Mouse (Mus musculus): Measurements from ENCODE around the gene Tfcp2. TPM values are rescaled to one million over a fixed set of nuclear protein-coding genes. Genes with fewer than 3 reads are reported as not detected.
"Not testable (repeated sequence)": the region's sequence is repeated elsewhere in the genome, so short reads cannot be mapped to it uniquely, and the experiment has no call there.

Gene Tfcp2
- total and polyA plus RNA-seq, 3 experiments = 5.3 to 7.8 (median 6.8) TPM

DNA sequence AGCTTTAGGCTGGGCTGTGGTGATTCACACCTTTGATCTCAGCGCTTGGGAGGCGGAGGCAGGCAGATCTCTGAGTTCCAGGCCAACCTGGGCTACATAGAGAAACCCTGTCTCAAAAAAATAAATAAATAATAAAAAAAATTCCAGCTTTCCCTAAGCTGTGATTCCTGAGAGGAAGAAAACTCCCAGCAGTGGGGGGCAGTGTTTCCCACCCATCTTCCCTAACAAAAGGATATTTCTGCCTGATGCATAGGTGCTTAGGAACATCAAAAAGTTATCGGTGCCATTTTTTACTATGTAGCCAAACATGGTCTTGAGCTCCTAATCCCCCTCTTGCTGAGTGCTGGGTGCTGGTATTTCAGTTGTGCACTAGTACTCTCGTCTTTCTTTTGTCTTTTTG lies 1.5 kb downstream of the Tfcp2 start:
- H3K4me2 ChIP-seq (ENCODE audit: insufficient read depth, low read depth, poor library complexity, severe bottlenecking) = peak overlapping the region; percentile 73; the same call in 1 of the 2 replicates
- dilution Hi-C loops (cut with MboI; ENCODE audit: extremely low pct_ligation_motif_present, extremely low pct_unique_long_range_greater_than_20kb, low sequenced_read_pairs) (no loop called here), in situ Hi-C loops (cut with MboI; ENCODE audit: low pct_ligation_motif_present, low pct_unique_long_range_greater_than_20kb, low sequenced_read_pairs) (no loop called here)
- peaks cover 9% of the 10 kb centered on the region for H3K9me3 ChIP-seq (replicated peaks; ENCODE audit: low read length)
- H3K4me3 ChIP-seq (replicated peaks in 1 of 3; ENCODE audit: low read depth in 2 of 3, low read length in 2 of 3, poor library complexity in 1 of 3) = no peak overlapping the region
- H3K79me2 ChIP-seq (replicated peaks; ENCODE audit: control insufficient read depth, extremely low read depth, insufficient read depth, poor library complexity, severe bottlenecking) = peaks cover 3% of the 10 kb centered on the region; the same call in 1 of the 2 replicates
- no peak overlapping the region for H3K27ac ChIP-seq (ENCODE audit: insufficient read depth, low read depth)
- H3K4me1 ChIP-seq (ENCODE audit: control insufficient read depth in 1 of 2, insufficient read depth in 2 of 2) = peaks cover 3 to 18% of the 10 kb centered on the region in 2 experiments; a peak in 2 of 4 replicates
- TF ChIP-seq RAD21 (IDR thresholded peaks at IDR 0.05; ENCODE audit: low read depth, low read length) = no peak
- no peak for TF ChIP-seq NELFE (IDR thresholded peaks at IDR 0.05; ENCODE audit: low read depth, low read length)
- no peak for TF ChIP-seq USF1 (IDR thresholded peaks at IDR 0.05; ENCODE audit: low read depth, low read length)
- TF ChIP-seq MAZ (IDR thresholded peaks at IDR 0.05; ENCODE audit: low read depth, low read length) = no peak
- no peak for TF ChIP-seq ZMIZ1 (IDR thresholded peaks at IDR 0.05; ENCODE audit: low read depth, low read length)
- TF ChIP-seq EP300 (IDR thresholded peaks at IDR 0.05; ENCODE audit: low read length) = no peak
- no peak for TF ChIP-seq SMC3 (IDR thresholded peaks at IDR 0.05; ENCODE audit: low read depth, low read length)
- TF ChIP-seq CTCF (conservative IDR thresholded peaks at IDR 0.05 in 1 of 2, IDR thresholded peaks at IDR 0.05 in 1 of 2; ENCODE audit: low read depth in 2 of 2, low read length in 2 of 2) = no peak
- TF ChIP-seq JUN (IDR thresholded peaks at IDR 0.05; ENCODE audit: insufficient read depth, low read depth, low read length) = no peak
- no peak for TF ChIP-seq MXI1 (IDR thresholded peaks at IDR 0.05; ENCODE audit: low read depth, low read length)
- no peak for TF ChIP-seq UBTF (IDR thresholded peaks at IDR 0.05; ENCODE audit: low read depth, low read length)
- TF ChIP-seq CHD2 (IDR thresholded peaks at IDR 0.05; ENCODE audit: low read length) = no peak
- TF ChIP-seq MAX (IDR thresholded peaks at IDR 0.05; ENCODE audit: low read length) = no peak
- peaks cover 2% of the 10 kb centered on the region for H3K27me3 ChIP-seq (replicated peaks)
- DNase-seq (ENCODE audit: extremely low read depth) = no peak
- H3K9ac ChIP-seq (ENCODE audit: insufficient read depth, low read depth) = no peak overlapping the region
- peaks cover 6 to 24% of the 10 kb centered on the region in 2 experiments for H3K36me3 ChIP-seq (replicated peaks in 1 of 2; ENCODE audit: control insufficient read depth in 1 of 2, insufficient read depth in 1 of 2, low read length in 1 of 2)

DNA sequence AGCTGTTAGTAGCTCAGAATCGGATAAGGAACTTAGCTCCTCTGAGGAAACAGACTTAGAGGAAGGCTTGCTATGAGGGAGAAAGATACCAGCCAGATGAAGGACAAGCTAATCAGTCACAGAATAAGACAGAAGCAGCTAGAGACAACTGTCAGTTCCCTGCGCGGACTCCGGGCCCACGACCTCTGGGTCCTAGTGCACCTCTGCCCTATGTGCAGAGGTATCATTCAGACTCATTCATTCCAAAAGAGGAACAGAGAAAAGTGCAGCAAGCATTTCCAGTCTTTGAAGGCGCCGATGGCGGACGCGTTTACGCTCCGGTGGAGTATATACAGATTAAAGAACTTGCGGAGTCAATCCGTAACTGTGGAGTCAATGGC lies 8.2 kb downstream of the Tfcp2 start:
- peak; percentile 74 for TF ChIP-seq EP300 (IDR thresholded peaks at IDR 0.05; ENCODE audit: low read length)
- TF ChIP-seq IRF4 (IDR thresholded peaks at IDR 0.05; ENCODE audit: low read depth, low read length) = peak; percentile 84
- TF ChIP-seq JUN (IDR thresholded peaks at IDR 0.05; ENCODE audit: insufficient read depth, low read depth, low read length) = 0 out of 2 replicates have a peak, but pooled peaks have one; percentile 17
- DNase-seq (ENCODE audit: extremely low read depth) = peak; percentile 10
- H3K27me3 ChIP-seq (replicated peaks); in situ Hi-C loops (cut with MboI; ENCODE audit: low pct_ligation_motif_present, low pct_unique_long_range_greater_than_20kb, low sequenced_read_pairs); H3K9me3 ChIP-seq (replicated peaks; ENCODE audit: low read length); H3K9ac ChIP-seq (ENCODE audit: insufficient read depth, low read depth); dilution Hi-C loops (cut with MboI; ENCODE audit: extremely low pct_ligation_motif_present, extremely low pct_unique_long_range_greater_than_20kb, low sequenced_read_pairs); H3K4me1 ChIP-seq (ENCODE audit: control insufficient read depth in 1 of 2, insufficient read depth in 2 of 2); H3K27ac ChIP-seq (ENCODE audit: insufficient read depth, low read depth); H3K4me3 ChIP-seq (replicated peaks in 1 of 3; ENCODE audit: low read depth in 2 of 3, low read length in 2 of 3, poor library complexity in 1 of 3); H3K79me2 ChIP-seq (replicated peaks; ENCODE audit: control insufficient read depth, extremely low read depth, insufficient read depth, poor library complexity, severe bottlenecking); H3K4me2 ChIP-seq (ENCODE audit: insufficient read depth, low read depth, poor library complexity, severe bottlenecking): not testable (repeated sequence)
- peaks cover 6 to 25% of the 10 kb centered on the region in 2 experiments for H3K36me3 ChIP-seq (replicated peaks in 1 of 2; ENCODE audit: control insufficient read depth in 1 of 2, insufficient read depth in 1 of 2, low read length in 1 of 2)

DNA sequence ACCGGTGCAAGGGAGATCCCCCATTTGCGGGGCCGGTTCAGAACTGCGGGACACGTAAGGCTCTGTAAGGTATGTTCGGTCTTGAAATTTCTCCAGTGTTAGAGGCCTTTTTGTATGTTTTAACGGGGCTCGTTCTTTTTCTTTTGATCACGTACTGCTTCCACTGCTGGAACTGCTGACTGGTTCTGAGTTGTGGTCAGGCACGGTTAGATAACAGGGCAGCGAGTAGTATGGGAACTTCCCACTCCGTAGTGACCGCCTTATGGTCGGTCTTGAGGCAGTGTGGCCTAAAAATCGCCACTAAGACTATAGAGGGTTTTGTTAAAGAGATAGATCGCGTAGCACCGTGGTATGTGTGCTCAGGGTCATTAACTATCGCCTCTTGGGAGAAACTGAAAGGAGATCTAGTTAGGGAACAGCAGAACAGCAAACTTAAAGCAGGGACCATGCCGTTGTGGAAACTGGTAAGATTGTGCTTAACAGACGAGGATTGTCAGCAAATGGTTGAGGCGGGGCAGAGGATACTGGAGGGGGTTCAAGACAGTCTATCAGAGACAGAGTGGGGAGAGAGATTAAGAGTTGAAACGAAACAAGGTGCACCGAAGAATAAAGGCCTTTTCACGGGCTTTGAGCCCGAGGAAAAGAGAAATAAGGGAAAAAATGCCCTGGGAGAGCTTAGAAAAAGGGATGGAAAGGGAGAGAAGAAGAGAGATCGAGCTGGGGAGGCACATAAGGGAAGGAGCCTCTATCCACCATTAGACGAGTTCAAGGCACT lies 8.7 kb downstream of the Tfcp2 start:
- H3K4me1 ChIP-seq (ENCODE audit: control insufficient read depth in 1 of 2, insufficient read depth in 2 of 2); H3K27me3 ChIP-seq (replicated peaks); H3K4me2 ChIP-seq (ENCODE audit: insufficient read depth, low read depth, poor library complexity, severe bottlenecking); H3K9ac ChIP-seq (ENCODE audit: insufficient read depth, low read depth); H3K9me3 ChIP-seq (replicated peaks; ENCODE audit: low read length); H3K27ac ChIP-seq (ENCODE audit: insufficient read depth, low read depth); DNase-seq (ENCODE audit: extremely low read depth); H3K4me3 ChIP-seq (replicated peaks in 1 of 3; ENCODE audit: low read depth in 2 of 3, low read length in 2 of 3, poor library complexity in 1 of 3); H3K79me2 ChIP-seq (replicated peaks; ENCODE audit: control insufficient read depth, extremely low read depth, insufficient read depth, poor library complexity, severe bottlenecking); dilution Hi-C loops (cut with MboI; ENCODE audit: extremely low pct_ligation_motif_present, extremely low pct_unique_long_range_greater_than_20kb, low sequenced_read_pairs); in situ Hi-C loops (cut with MboI; ENCODE audit: low pct_ligation_motif_present, low pct_unique_long_range_greater_than_20kb, low sequenced_read_pairs): not testable (repeated sequence)
- peaks cover 3 to 20% of the 10 kb centered on the region in 2 experiments for H3K36me3 ChIP-seq (replicated peaks in 1 of 2; ENCODE audit: control insufficient read depth in 1 of 2, insufficient read depth in 1 of 2, low read length in 1 of 2)
